Mouse (Mus musculus) cerebellum, adult 9-11 months (tissue): ENCODE measurements around the gene Usp38.
"Not testable (repeated sequence)": the region's sequence is repeated elsewhere in the genome, so short reads cannot be mapped to it uniquely, and the experiment has no call there.

Source experiments
- DNase-seq: peaks from one replicate; pipeline ENCODE4 v3.0.0; 2022

Usp38 gene

DNA sequence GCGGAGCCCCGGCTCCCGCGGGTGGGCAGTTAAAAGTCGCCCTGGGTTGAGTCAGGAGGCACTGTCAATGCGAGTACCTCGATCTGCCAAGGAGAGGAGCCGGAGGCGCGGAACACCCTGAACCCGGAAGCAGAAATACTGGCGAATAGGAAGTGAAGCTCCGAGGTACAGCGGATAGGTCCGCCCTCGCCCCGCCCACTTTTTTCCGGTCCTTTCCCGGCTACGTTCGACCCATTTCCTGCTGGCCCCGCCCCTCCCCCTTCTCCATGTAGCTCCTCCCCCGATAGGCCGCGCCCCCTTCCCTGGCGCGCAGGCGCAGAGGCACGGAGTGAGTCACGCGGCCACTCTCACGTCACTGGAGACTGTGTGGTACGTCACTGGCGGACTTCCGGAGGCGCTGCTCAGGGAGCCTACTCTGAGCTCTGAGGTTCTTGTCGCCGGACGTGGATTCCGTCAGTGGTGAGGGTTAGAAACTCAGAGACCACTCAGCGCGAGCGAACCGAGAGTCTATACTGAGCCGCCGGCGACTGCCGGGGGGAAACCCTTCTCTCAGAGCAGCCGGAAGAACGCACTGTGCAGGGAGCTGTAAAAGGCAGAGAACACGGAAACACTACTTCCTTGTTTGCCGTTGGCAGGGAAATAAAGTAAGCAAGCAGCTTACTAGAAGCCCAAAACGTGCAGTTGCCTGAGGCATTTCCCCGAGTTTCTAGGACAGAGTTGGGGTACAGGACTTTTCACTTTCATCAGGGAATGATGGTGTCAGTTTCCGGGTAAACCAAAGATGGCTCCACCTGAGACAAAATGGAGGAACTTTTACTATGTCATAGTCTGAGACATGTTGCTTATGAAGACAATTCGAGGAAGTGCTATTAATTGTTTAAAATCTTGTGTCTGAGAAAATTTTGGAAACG, at the start of gene Usp38:
Usp38 (minus strand) TSS at position 140 of the 911 bp plus-strand sequence.
- DNase-seq = peak; percentile 99

DNA sequence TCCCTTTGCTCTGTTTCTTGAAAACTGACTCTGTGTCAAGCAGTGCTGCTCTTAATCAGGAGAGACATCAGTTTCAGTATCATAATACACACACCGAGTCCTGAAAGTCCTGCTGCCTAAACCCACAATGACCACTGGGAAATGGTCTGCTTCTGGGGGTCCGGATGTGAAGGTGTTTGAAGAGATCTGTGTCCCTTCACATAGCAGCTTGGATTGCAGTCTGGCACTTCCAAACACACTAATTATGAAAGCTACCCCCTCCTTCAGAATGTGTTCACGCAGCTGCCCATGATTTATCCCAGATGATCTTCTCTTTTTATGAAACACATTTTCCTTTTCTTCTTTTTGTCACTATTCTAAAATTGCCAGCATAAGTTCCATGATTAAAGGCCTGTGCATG, 47.8 kb upstream of the Usp38 start:
- no peak for DNase-seq

DNA sequence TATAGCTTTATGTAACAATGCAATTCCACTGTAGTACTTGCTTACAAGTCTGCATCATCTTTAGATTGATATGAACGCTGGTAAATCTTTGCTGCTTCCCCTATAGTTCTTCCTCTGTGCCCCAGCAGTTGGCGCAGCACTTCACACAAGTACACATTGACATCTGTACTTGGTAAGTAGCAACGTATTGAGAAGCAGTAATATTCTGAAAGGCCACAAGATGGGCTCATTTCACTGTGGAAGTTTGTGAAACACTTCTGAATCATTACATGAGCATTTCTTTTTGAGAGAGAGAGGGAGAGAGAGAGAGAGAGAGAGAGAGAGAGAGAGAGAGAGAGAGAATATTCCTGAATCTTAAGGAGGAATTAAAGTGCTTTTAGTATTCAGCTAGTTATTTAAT, 47.2 kb upstream of the Usp38 start:
- no peak for DNase-seq

DNA sequence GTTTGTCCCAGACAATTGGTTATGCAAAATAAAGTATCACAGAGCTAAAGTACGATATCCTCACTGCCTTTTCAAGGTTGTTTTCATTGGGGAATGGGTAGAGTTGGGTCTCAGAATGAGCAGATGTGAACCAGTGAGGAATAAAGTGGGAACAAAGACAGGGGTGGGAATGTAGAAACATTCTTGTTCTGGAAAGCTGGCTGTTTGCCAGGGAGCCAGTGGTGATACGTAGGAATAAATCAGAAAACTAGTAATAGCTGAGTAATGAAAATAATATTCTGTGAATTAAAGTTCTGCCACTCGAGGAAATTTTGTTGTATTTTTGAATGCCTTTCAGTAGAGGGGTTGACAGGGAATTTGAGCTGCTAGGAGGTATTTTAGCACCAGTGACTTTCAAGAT, 29.5 kb upstream of the Usp38 start:
- DNase-seq = no peak

DNA sequence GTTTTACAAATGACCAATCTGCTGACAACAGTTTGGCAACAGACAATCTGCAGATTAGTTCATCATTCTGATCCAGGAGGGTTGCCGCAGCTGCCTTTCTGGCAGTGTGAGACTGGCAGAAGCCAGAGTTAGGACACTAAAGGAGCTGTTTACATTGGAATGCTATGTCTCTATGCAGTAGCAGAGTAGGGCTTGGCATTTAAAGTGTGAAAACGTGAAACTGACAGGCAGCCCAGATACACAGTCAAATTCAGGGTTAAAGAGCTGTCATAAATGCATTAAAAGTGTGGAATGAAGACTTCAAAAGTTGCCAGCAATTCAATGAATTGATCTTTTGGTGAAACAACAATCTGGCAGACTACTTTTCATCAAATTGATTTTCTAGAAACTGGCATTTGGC, 13.3 kb upstream of the Usp38 start:
- DNase-seq = no peak

DNA sequence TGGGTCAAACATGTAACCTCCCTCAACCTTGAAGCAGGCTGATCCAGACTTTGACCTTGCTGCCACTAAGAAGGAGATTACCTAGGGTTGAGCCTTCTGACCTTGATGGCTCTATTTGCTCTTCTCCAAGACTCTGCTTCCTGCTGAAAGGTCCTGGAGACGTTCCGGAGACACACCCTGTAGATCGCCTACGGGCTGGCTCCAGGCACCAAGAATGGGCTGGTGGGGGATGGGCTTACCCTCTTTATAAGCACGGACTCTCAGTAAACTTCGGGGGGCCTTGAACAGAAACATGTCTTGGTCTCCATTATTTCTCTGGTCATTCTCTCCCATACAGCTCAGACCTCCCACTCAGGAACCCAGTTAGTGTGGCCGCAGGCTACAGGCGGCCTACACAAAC, 2.8 kb upstream of the Usp38 start:
- DNase-seq = not testable (repeated sequence)

GRCm38 (mm10) chr8:81013811-81014530, 757 bp downstream of the Usp38 start:
- DNase-seq = no peak

- no peak for DNase-seq
These were observed 2.0 kb downstream of the Usp38 start for GRCm38 (mm10) chr8:81012699-81013098.

DNA sequence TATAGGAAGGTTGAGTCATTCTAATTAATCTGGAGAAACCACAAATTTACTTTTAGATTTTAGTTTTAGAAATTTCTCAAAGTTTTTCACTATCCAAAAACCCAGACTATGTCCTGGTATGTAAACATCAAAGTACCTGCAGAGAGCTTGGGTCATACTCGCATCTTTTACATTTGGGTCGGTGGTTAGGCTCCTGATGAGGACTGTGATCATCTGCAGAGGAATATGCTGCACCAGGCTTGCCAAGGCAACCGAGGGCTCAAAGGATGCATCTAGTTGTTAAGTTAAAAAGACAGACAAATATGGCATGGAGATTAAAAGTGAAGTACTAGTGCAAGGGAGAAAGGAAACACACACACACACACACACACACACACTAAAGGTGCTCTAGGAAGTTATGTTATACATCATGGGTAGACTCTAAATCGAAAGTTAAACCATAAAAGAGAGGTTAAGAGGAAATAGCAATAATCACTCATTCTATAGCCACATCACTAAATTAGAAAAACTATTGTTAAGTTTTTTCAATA, 2.6 kb downstream of the Usp38 start:
- no peak for DNase-seq

DNA sequence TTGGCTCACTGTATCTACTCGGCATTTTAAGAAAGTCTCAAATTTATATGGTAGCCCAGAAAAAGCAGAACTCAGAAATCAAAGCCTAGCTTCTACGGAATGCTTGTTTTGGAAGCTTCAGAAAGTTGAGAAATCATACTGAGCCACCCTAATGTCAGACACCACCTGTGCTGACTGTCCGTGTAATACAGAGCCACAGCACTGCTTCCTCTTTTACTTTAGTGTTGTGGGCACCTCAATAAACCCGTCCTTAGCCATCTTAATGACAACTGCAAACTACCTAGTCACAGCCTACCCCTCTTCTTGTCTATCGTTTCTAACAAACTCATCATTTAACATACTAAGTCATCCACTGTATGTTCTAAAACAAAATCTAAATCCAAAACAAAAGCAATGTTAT, 4.3 kb downstream of the Usp38 start:
- no peak for DNase-seq

DNA sequence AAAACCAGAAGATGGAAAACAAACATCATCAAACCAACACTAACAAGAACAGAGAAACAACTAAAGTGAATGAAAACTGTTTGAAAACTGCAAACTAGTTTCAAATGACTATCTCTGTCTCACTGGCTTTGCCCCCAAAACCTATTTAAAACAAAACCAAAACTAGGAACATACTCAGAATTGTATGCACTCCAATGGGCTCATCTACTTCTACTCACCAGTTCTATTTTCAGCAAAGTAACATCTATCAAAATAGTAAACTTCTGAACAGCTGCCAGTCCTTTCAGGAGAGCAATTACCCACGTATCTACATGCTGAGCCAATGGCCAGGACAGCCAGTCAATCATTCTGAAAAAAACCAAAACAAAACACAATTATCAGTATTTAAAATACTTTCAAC, 9.6 kb downstream of the Usp38 start:
- DNase-seq = no peak

- DNase-seq = no peak
These were observed 18.1 kb downstream of the Usp38 start for GRCm38 (mm10) chr8:80996632-80997031.

DNA sequence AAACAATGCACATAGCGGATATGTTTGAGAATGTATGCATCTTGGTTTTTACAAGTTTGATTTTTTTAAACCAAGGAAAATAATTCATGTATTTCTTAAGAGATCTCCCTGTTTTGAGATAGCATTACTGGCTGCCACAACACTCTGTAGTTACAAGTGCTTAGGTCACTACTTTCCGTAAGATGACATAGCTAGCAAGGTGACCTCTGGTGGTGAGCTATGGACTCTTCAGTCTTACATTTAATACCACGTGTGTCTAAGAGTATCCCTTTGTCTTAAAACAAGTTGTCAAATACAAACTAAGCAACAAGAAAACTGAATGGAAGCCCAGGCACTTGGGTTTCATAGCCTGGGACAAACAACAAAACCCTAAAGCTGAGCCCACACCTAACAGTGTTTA, 22.8 kb downstream of the Usp38 start:
- no peak for DNase-seq

DNA sequence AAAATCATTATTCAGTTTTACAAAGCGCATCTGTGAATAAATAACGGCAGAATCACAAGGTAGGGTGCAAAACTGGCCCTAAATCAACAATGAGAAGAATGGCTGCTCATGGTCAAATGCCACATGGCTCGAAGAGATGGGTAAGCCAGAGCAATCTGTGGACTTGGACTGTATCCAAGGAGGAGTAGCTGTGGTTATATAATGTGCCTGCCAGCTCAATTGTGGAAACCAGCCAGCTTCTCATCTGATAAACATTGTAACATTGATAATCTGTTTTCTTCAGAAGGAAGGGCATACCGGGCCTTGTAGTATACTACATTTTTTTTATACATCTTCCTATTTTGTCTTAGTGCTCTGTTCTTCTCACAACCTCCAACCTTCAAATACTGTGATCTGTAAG, 31.9 kb downstream of the Usp38 start:
- DNase-seq = peak; percentile 90

- no peak for DNase-seq
These were observed 33.0 kb downstream of the Usp38 start for GRCm38 (mm10) chr8:80981696-80982095.

- no peak for DNase-seq
These were observed 34.7 kb downstream of the Usp38 start for GRCm38 (mm10) chr8:80980063-80980462.

DNA sequence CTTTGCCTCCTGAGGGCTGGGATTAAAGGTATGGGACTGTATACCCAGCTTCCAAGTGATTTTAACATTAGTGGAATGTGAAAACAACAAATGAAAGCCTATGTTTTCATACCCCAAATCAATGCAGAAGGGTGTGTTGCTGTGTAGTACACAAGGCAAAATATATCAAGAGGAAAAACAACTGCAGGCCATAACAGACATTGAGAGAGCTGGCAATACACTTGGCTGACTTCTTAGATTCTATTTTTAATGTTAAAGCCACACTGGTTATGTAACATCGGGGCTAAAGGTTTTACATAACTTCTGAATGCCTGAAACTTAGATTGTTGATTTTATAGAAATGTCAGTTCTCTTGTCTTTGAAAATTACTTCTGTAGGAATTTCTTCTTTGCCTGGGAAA, 37.5 kb downstream of the Usp38 start:
- no peak for DNase-seq

DNA sequence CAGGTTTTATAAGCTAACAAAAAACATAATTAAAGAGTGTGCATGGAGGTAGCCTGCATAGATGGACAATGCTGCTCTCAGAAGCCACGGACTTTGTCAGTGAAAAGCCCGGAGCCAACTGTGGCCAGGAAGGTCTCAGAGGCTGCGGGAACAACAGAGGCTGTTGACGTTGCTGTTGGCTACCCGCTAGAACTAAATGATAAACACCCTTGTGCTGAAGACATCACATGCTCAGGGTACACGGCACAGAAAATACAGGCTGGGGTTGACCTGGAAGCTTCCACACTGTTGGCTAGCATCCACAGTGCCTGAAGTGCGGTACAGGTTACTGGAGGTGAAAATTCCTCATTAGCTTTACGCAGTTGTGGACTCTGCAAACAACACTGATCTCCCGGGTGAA, 43.6 kb downstream of the Usp38 start:
- no peak for DNase-seq

DNA sequence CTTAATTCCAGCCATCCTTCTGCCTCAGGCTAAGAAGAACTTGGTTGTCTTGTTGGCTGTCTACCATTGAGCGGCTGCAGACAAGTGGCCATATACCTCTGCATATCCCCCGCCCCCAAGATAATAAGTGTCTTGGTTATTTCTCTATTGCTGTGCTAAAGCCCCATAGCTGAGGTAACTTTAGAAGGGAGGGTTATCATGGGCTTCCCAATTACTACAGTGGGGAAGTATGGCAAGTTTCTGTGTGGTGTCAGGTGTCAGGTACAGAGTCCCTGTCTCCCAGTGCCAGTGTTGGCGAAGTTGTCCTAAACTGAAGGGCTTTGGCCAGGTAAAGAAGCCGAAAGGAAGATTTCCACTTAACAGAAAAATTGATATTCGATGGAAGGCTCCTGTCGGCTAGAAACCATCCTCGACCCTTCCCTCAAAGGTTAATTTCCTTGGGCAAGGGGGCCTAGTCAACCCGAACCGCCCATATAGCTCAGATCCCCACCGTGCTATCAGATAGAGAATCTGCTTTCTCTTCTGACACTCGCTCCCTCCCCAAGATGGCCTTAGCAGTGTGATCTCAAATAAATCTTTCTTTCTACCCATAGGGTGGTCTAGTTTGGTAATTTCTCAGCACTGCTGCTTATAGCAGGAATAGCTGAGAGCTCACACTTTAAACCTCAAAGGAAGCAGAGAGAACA, 44.6 kb downstream of the Usp38 start:
- no peak for DNase-seq

DNA sequence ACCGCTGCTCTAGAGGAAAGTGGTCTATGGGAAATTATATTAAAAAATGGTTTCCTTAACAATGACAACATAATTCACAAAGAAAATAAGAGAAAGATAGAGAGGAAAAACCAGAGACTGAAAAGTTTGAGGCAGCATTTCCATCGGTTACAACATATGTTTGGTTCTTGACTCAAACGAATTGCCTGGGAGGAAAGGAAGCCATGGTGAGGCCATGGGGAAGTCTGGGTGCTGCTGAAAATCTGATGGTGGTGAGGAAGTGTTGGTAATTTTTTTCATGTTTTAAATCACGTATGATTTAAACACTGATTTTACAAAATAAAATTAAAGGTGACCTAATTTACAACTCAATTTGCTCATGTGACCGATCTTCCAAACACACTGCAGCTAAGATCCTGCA, 45.3 kb downstream of the Usp38 start:
- no peak for DNase-seq

GRCm38 (mm10) chr8:80963095-80963494, 51.6 kb downstream of the Usp38 start:
- DNase-seq = no peak

GRCm38 (mm10) chr8:80962592-80962983, 52.1 kb downstream of the Usp38 start:
- DNase-seq = no peak

DNA sequence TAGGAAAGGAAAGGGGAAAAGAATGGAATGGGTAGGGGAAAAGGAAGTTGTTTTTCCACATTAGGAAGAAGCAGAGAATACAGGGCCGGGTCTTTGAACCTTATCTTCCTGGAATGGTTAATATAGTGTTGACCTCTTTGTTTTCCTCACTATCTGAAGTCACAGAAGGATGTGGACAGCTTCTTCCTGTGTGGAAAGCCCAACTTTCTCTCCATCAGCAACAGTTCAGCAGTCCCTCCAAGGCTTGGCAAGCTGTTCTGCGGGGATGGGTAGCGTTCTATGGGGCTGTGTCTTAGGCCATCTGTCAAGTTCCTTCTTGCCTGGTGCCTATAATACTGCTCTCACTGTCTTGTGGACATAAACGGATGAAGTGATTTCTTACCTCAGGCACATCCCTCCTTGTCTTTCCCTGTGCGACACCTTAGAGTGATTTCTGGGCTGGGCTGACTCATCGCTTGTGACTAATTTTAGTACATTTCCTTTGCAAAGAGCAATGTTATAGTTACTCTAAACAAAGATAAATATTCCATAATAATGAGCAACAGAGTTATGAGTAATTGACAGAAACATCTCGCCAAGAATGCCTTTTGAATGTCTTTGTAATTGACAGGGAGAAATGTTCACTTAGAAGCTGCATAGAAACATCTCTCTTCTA, 52.7 kb downstream of the Usp38 start:
- DNase-seq = no peak
